Mouse (Mus musculus): ENCODE results near the gene Trp53i11.

Trp53i11 gene

GRCm38 (mm10) chr2:93193806-93194205 lies 6.5 kb downstream of the Trp53i11 start:
- in situ Hi-C loops (cut with MboI, MseI): loop anchor here (10.0 kb wide), 1 partner anchor 1609 kb away; no protein-coding TSS in a partner anchor

- in situ Hi-C loops (cut with MboI, MseI): loop anchor here (10.0 kb wide), 1 partner anchor 1614 kb away; no protein-coding TSS in a partner anchor
Observed at GRCm38 (mm10) chr2:93198846-93199245, 11.5 kb downstream of the Trp53i11 start.

- in situ Hi-C loops (cut with MboI, MseI): loop anchor here (10.0 kb wide), 1 partner anchor 1615 kb away; no protein-coding TSS in a partner anchor
Observed at GRCm38 (mm10) chr2:93199531-93199974, 12.2 kb downstream of the Trp53i11 start.

GRCm38 (mm10) chr2:93200681-93201340 lies 13.5 kb downstream of the Trp53i11 start:
- in situ Hi-C loops (cut with MboI, MseI): no loop called here

- in situ Hi-C loops (cut with MboI, MseI): no loop called here
Observed at GRCm38 (mm10) chr2:93201997-93202396, 14.6 kb downstream of the Trp53i11 start.

- in situ Hi-C loops (cut with MboI, MseI): no loop called here
Observed at GRCm38 (mm10) chr2:93202782-93203181, 15.4 kb downstream of the Trp53i11 start.

- in situ Hi-C loops (cut with MboI, MseI): no loop called here
Observed at GRCm38 (mm10) chr2:93203682-93204081, 16.3 kb downstream of the Trp53i11 start.

- in situ Hi-C loops (cut with MboI, MseI): no loop called here
Observed at GRCm38 (mm10) chr2:93204571-93204970, 17.2 kb downstream of the Trp53i11 start.

- in situ Hi-C loops (cut with MboI, MseI): no loop called here
Observed at GRCm38 (mm10) chr2:93206126-93206525, 18.8 kb downstream of the Trp53i11 start.

GRCm38 (mm10) chr2:93212386-93212785 lies 25.0 kb downstream of the Trp53i11 start:
- in situ Hi-C loops (cut with MboI, MseI): loop anchor here (5.0 kb wide), 2 partner anchors 200 to 265 kb away; no protein-coding TSS in a partner anchor

GRCm38 (mm10) chr2:93212865-93213264 lies 25.5 kb downstream of the Trp53i11 start:
- in situ Hi-C loops (cut with MboI, MseI): loop anchor here (5.0 kb wide), 2 partner anchors 199 to 264 kb away; no protein-coding TSS in a partner anchor

- in situ Hi-C loops (cut with MboI, MseI): loop anchor here (5.0 kb wide), 2 partner anchors 198 to 263 kb away; no protein-coding TSS in a partner anchor
Observed at GRCm38 (mm10) chr2:93214192-93214591, 26.8 kb downstream of the Trp53i11 start.

GRCm38 (mm10) chr2:93215790-93216189 lies 28.4 kb downstream of the Trp53i11 start:
- in situ Hi-C loops (cut with MboI, MseI): no loop called here

- in situ Hi-C loops (cut with MboI, MseI): no loop called here
Observed at GRCm38 (mm10) chr2:93217015-93217414, 29.7 kb downstream of the Trp53i11 start.

GRCm38 (mm10) chr2:93218353-93218990 lies 31.1 kb downstream of the Trp53i11 start:
- in situ Hi-C loops (cut with MboI, MseI): no loop called here

GRCm38 (mm10) chr2:93219576-93219975 lies 32.2 kb downstream of the Trp53i11 start:
- in situ Hi-C loops (cut with MboI, MseI): no loop called here

- in situ Hi-C loops (cut with MboI, MseI): no loop called here
Observed at GRCm38 (mm10) chr2:93220447-93220846, 33.1 kb downstream of the Trp53i11 start.

- in situ Hi-C loops (cut with MboI, MseI): no loop called here
Observed at GRCm38 (mm10) chr2:93223463-93223862, 36.1 kb downstream of the Trp53i11 start.

GRCm38 (mm10) chr2:93226606-93227595 lies 39.6 kb downstream of the Trp53i11 start:
- in situ Hi-C loops (cut with MboI, MseI): loop anchor here (5.0 kb wide), 1 partner anchor 105 kb away; the partner anchor contains the start of gene Tspan18

- in situ Hi-C loops (cut with MboI, MseI): loop anchor here (5.0 kb wide), 1 partner anchor 104 kb away; the partner anchor contains the start of gene Tspan18
Observed at GRCm38 (mm10) chr2:93227713-93228479, 40.5 kb downstream of the Trp53i11 start.

- in situ Hi-C loops (cut with MboI, MseI): loop anchor here (5.0 kb wide), 1 partner anchor 104 kb away; the partner anchor contains the start of gene Tspan18
Observed at GRCm38 (mm10) chr2:93228480-93228824, 41.1 kb downstream of the Trp53i11 start.

Data from T-helper 1 cell (primary cell).